In the genomic region with DNA sequence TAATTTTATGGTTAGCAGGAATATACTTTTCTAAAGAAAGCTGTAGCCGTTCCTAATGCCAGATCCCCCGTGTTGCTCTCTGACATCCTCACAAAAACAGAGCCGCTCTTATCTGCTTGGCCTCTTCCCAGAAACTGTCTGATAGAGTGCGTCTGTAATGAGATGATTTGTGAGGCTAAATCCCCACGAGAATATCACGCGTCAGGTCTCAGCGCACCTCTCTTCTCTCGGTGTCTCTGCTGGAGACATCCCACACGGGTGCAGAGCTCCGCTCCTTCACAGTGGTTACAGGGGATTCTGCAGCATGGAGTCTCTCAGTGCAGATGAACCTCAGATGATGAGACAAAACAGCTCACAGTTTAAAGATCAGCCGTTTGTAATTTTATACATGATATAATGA, we compare ENCODE assay signal across 19 mouse cellular contexts.
DNase-seq lines count a peak whose midpoint lies in the region; ATAC-seq and TF ChIP-seq lines count a peak whose summit lies in the region.
"Had no signal": no experiment of that assay in that cellular context is flagged by ENCODE, and none has a peak within 500 bp of the region (broad histone marks: within the 10 kb centered on the region; RNA-seq: fewer than 3 reads in every experiment).

No protein-coding gene starts in this region.

- peak overlapping the region; percentile 26 for H3K4me2 ChIP-seq in heart, embryonic 14.5 days (ENCODE audit: low read length)
- no peak overlapping the region for H3K4me2 ChIP-seq in midbrain, embryonic 14.5 days (ENCODE audit: low read length)
- H3K4me2 ChIP-seq in midbrain, embryonic 15.5 days, result no peak overlapping the region
- no peak overlapping the region; the same call in 1 of the 2 replicates for H3K4me2 ChIP-seq in liver, embryonic 14.5 days (ENCODE audit: low read depth)
- H3K4me2 ChIP-seq in intestine, postnatal 0 days (replicated peaks; ENCODE audit: low read depth), result no peak overlapping the region
- H3K4me2 ChIP-seq: forebrain, embryonic 12.5 days; limb, embryonic 12.5 days; midbrain, embryonic 12.5 days had no signal

- no peak for TF ChIP-seq EP300 in liver, embryonic 14.5 days (IDR thresholded peaks at IDR 0.05; ENCODE audit: low read depth)

- DNase-seq in heart, adult 11 months, result no peak
- DNase-seq in midbrain, embryonic 14.5 days, result peak; percentile 26
- DNase-seq in c-Kit-positive CD71-positive TER-119-negative erythroid progenitor cells, embryonic 14.5 days (ENCODE audit: low read depth), result peak; percentile 13
- peak in 2 of 3 experiments; percentile 12 to 17 for DNase-seq in liver, embryonic 14.5 days (ENCODE audit: low read depth in 3 of 3, low spot score in 3 of 3)
- DNase-seq: cerebellum, adult 2 months; kidney, adult 2 months; kidney, postnatal 25 days; layer of hippocampus, adult 9-11 months; lung, adult 2 months; thymus, postnatal 14 days had no signal

- H3K4me3 ChIP-seq in heart, embryonic 14.5 days (ENCODE audit: control insufficient read depth in 1 of 2, insufficient read depth in 1 of 2, low read depth in 1 of 2, low read length in 2 of 2), result no peak overlapping the region
- H3K4me3 ChIP-seq in midbrain, embryonic 14.5 days (replicated peaks; ENCODE audit: low read depth, low read length), result no peak overlapping the region
- no peak overlapping the region for H3K4me3 ChIP-seq in midbrain, embryonic 15.5 days
- no peak overlapping the region for H3K4me3 ChIP-seq in liver, embryonic 14.5 days (ENCODE audit: insufficient read depth in 1 of 2, low read depth in 2 of 2, low read length in 2 of 2)
- H3K4me3 ChIP-seq in intestine, postnatal 0 days (ENCODE audit: low read depth, low read length), result no peak overlapping the region
- H3K4me3 ChIP-seq: forebrain, embryonic 12.5 days; limb, embryonic 12.5 days; midbrain, embryonic 12.5 days had no signal

- no peak overlapping the region for H3K9ac ChIP-seq in heart, embryonic 14.5 days (ENCODE audit: low read length)
- no peak overlapping the region for H3K9ac ChIP-seq in midbrain, embryonic 14.5 days (replicated peaks; ENCODE audit: low read length)
- H3K9ac ChIP-seq in midbrain, embryonic 15.5 days, result no peak overlapping the region
- no peak overlapping the region for H3K9ac ChIP-seq in liver, embryonic 14.5 days (replicated peaks)
- H3K9ac ChIP-seq in intestine, postnatal 0 days (ENCODE audit: low read depth, low read length), result no peak overlapping the region
- H3K9ac ChIP-seq: forebrain, embryonic 12.5 days; limb, embryonic 12.5 days; midbrain, embryonic 12.5 days had no signal

- no peak overlapping the region for H3K27ac ChIP-seq in heart, embryonic 14.5 days (replicated peaks in 1 of 2; ENCODE audit: control insufficient read depth in 1 of 2, insufficient read depth in 1 of 2, low read depth in 2 of 2, low read length in 2 of 2)
- no peak overlapping the region for H3K27ac ChIP-seq in midbrain, embryonic 14.5 days (replicated peaks; ENCODE audit: low read depth, low read length)
- H3K27ac ChIP-seq in midbrain, embryonic 15.5 days, result no peak overlapping the region
- H3K27ac ChIP-seq in liver, embryonic 14.5 days, result no peak overlapping the region
- H3K27ac ChIP-seq in intestine, postnatal 0 days (ENCODE audit: low read depth, low read length), result no peak overlapping the region
- H3K27ac ChIP-seq: forebrain, embryonic 12.5 days; limb, embryonic 12.5 days; macrophage; midbrain, embryonic 12.5 days had no signal

- H3K27me3 ChIP-seq in heart, embryonic 14.5 days (ENCODE audit: control insufficient read depth, insufficient read depth, low read length), result no peaks in the 10 kb centered on the region
- no peaks in the 10 kb centered on the region for H3K27me3 ChIP-seq in midbrain, embryonic 14.5 days (ENCODE audit: control insufficient read depth, insufficient read depth, low read length)
- H3K27me3 ChIP-seq in midbrain, embryonic 15.5 days (replicated peaks), result no peaks in the 10 kb centered on the region
- H3K27me3 ChIP-seq in liver, embryonic 14.5 days (ENCODE audit: control insufficient read depth, insufficient read depth, low read length), result no peaks in the 10 kb centered on the region
- no peaks in the 10 kb centered on the region for H3K27me3 ChIP-seq in intestine, postnatal 0 days (replicated peaks; ENCODE audit: control insufficient read depth, insufficient read depth, low read length)
- H3K27me3 ChIP-seq: forebrain, embryonic 12.5 days; limb, embryonic 12.5 days; midbrain, embryonic 12.5 days had no signal

- no peak for TF ChIP-seq CTCF in liver, embryonic 14.5 days (IDR thresholded peaks at IDR 0.05; ENCODE audit: low read depth)
- no peak for TF ChIP-seq CTCF in intestine, postnatal 0 days (IDR thresholded peaks at IDR 0.05; ENCODE audit: low read depth)

- no peak for ATAC-seq in heart, embryonic 14.5 days (ENCODE audit: insufficient number of reproducible peaks, insufficient read depth, low FRiP score, low read depth)
- no peak for ATAC-seq in midbrain, embryonic 14.5 days (ENCODE audit: low FRiP score, low TSS enrichment)
- ATAC-seq in midbrain, embryonic 15.5 days (replicated peaks), result no peak
- peak; percentile 67 for ATAC-seq in liver, embryonic 14.5 days (ENCODE audit: insufficient read depth)
- no peak for ATAC-seq in intestine, postnatal 0 days
- ATAC-seq: CD4-positive, CD25-positive, alpha-beta regulatory T cell, adult 4 months had no signal

- no peaks in the 10 kb centered on the region for H3K9me3 ChIP-seq in heart, embryonic 14.5 days (ENCODE audit: control insufficient read depth, low read length)
- no peaks in the 10 kb centered on the region for H3K9me3 ChIP-seq in midbrain, embryonic 14.5 days (ENCODE audit: control insufficient read depth, low read length)
- no peaks in the 10 kb centered on the region for H3K9me3 ChIP-seq in midbrain, embryonic 15.5 days
- no peaks in the 10 kb centered on the region for H3K9me3 ChIP-seq in liver, embryonic 14.5 days (ENCODE audit: control insufficient read depth, low read length)
- no peaks in the 10 kb centered on the region for H3K9me3 ChIP-seq in intestine, postnatal 0 days (ENCODE audit: control insufficient read depth)
- H3K9me3 ChIP-seq: forebrain, embryonic 12.5 days; G1E; limb, embryonic 12.5 days; midbrain, embryonic 12.5 days had no signal

- peaks cover 0 to 4% of the 10 kb centered on the region in 2 experiments; a peak in 2 of 4 replicates for H3K4me1 ChIP-seq in heart, embryonic 14.5 days (ENCODE audit: control insufficient read depth in 2 of 2, insufficient read depth in 2 of 2, low read length in 2 of 2)
- H3K4me1 ChIP-seq in midbrain, embryonic 14.5 days (ENCODE audit: control insufficient read depth, insufficient read depth, low read length), result 0 out of 2 replicates have a peak, but pooled peaks cover 3% of the 10 kb centered on the region
- no peaks in the 10 kb centered on the region for H3K4me1 ChIP-seq in midbrain, embryonic 15.5 days
- H3K4me1 ChIP-seq in liver, embryonic 14.5 days (replicated peaks; ENCODE audit: control insufficient read depth in 2 of 2, insufficient read depth in 2 of 2, low read length in 1 of 2), result peaks cover 0 to 11% of the 10 kb centered on the region in 2 experiments; a peak in 2 of 4 replicates
- H3K4me1 ChIP-seq in intestine, postnatal 0 days (replicated peaks; ENCODE audit: control insufficient read depth, insufficient read depth, low read length), result no peaks in the 10 kb centered on the region
- H3K4me1 ChIP-seq: forebrain, embryonic 12.5 days; limb, embryonic 12.5 days; midbrain, embryonic 12.5 days had no signal

- H3K36me3 ChIP-seq in heart, embryonic 14.5 days (ENCODE audit: control insufficient read depth, insufficient read depth, low read length), result no peaks in the 10 kb centered on the region
- no peaks in the 10 kb centered on the region for H3K36me3 ChIP-seq in midbrain, embryonic 14.5 days (ENCODE audit: control insufficient read depth, insufficient read depth, low read length)
- no peaks in the 10 kb centered on the region for H3K36me3 ChIP-seq in midbrain, embryonic 15.5 days (replicated peaks)
- H3K36me3 ChIP-seq in liver, embryonic 14.5 days (replicated peaks; ENCODE audit: control insufficient read depth, insufficient read depth, low read depth), result no peaks in the 10 kb centered on the region
- no peaks in the 10 kb centered on the region for H3K36me3 ChIP-seq in intestine, postnatal 0 days (ENCODE audit: control insufficient read depth, insufficient read depth)
- H3K36me3 ChIP-seq: forebrain, embryonic 12.5 days; limb, embryonic 12.5 days; midbrain, embryonic 12.5 days had no signal

- 31% methylated on average over 12 of the region's 12 CpGs for WGBS in heart, embryonic 14.5 days
- 63% methylated on average over 12 of the region's 12 CpGs for WGBS in midbrain, embryonic 14.5 days
- 58% methylated on average over 12 of the region's 12 CpGs for WGBS in midbrain, embryonic 15.5 days
- 42% methylated on average over 12 of the region's 12 CpGs for WGBS in liver, embryonic 14.5 days (ENCODE audit: insufficient replicate concordance)
- WGBS in intestine, postnatal 0 days, result 80% methylated on average over 12 of the region's 12 CpGs
